Mouse (Mus musculus): ENCODE data around the gene Zbtb8a. TPM values are rescaled to one million over a fixed set of nuclear protein-coding genes. Genes with fewer than 3 reads are reported as not detected.

Zbtb8a gene
- polyA plus RNA-seq, 1 experiment from 2014 or later: 7.2 TPM

- Histone ChIP-seq H3K4me1 (ENCODE audit: control insufficient read depth, insufficient read depth, low read length) (no peaks in the 10 kb centered on the region), H3K4me3 (ENCODE audit: low read depth, low read length) (no peak overlapping the region), H3K36me3 (ENCODE audit: control insufficient read depth, insufficient read depth, low read length) (no peaks in the 10 kb centered on the region), H3K9me3 (ENCODE audit: control insufficient read depth, low read length) (no peaks in the 10 kb centered on the region), H3K27me3 (ENCODE audit: control insufficient read depth, insufficient read depth, low read length) (no peaks in the 10 kb centered on the region), H3K4me2 (ENCODE audit: low read depth, severe bottlenecking) (no peak overlapping the region), H3K9ac (ENCODE audit: low read length) (no peak overlapping the region), H3K27ac (replicated peaks; ENCODE audit: low read depth, low read length) (no peak overlapping the region)
- ATAC-seq (ENCODE audit: insufficient number of reproducible peaks, low FRiP score, low TSS enrichment, low read depth): no peak
- 80% methylated on average over 3 of the region's 3 CpGs for WGBS
- no peak for DNase-seq (ENCODE audit: low spot score)
Measured at GRCm38 (mm10) chr4:129396960-129397359, 19.0 kb upstream of the Zbtb8a start.

DNA sequence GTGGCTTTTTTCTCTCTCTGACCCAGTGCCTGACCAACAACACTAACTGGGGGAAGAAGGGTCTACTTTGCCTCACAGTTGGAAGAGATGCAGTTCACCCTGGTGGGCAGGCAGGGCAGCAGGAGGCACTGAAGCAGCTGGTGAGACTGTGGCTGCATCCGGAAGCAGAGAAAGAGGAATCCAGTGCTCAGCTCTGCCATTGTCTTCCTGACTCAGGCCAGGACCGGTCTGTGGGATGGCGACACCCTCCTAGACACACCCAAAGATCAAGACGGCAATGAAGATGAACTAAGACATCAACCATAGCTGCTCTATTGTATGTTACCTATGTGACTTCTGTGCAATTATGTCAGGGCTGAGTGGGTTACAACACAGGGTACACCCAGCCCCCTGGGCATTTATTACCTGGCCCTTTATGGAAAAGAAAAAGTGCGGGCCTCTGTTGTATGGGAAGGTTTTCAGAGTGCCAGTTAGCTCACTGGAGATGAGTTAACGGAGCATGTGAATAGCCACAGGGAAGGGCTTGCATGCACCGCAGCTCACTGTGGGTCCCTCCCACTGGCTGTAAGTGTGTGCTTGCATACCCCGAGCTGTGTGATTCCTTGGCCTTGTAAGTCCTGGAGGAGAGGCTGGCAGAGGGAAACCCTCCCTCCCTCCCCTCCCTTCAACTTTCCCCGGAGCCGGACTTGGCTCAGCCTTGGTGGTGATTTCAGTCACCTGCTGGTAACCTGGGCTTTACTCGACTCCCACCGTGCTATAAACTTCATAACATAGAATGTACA is 16.4 kb upstream of the Zbtb8a start:
- WGBS: 56% methylated on average over 12 of the region's 12 CpGs
- no peak overlapping the region for H3K4me2 ChIP-seq (ENCODE audit: low read depth, severe bottlenecking)
- ATAC-seq (ENCODE audit: insufficient number of reproducible peaks, low FRiP score, low TSS enrichment, low read depth): no peak
- H3K36me3 ChIP-seq (ENCODE audit: control insufficient read depth, insufficient read depth, low read length): no peaks in the 10 kb centered on the region
- H3K27me3 ChIP-seq (ENCODE audit: control insufficient read depth, insufficient read depth, low read length): no peaks in the 10 kb centered on the region
- no peaks in the 10 kb centered on the region for H3K4me1 ChIP-seq (ENCODE audit: control insufficient read depth, insufficient read depth, low read length)
- no peak for DNase-seq (ENCODE audit: low spot score)
- no peaks in the 10 kb centered on the region for H3K9me3 ChIP-seq (ENCODE audit: control insufficient read depth, low read length)
- H3K27ac ChIP-seq (replicated peaks; ENCODE audit: low read depth, low read length): no peak overlapping the region
- no peak overlapping the region for H3K4me3 ChIP-seq (ENCODE audit: low read depth, low read length)
- H3K9ac ChIP-seq (ENCODE audit: low read length): no peak overlapping the region

- ATAC-seq (ENCODE audit: insufficient number of reproducible peaks, low FRiP score, low TSS enrichment, low read depth): no peak
- no peak overlapping the region for H3K27ac ChIP-seq (replicated peaks; ENCODE audit: low read depth, low read length)
- WGBS: 87% methylated on average over 7 of the region's 7 CpGs
Measured at GRCm38 (mm10) chr4:129390936-129391557, 13.1 kb upstream of the Zbtb8a start.

GRCm38 (mm10) chr4:129390216-129390743 is 12.4 kb upstream of the Zbtb8a start:
- Histone ChIP-seq H3K9ac (ENCODE audit: low read length) (no peak overlapping the region), H3K4me2 (ENCODE audit: low read depth, severe bottlenecking) (no peak overlapping the region), H3K27ac (replicated peaks; ENCODE audit: low read depth, low read length) (no peak overlapping the region), H3K4me1 (ENCODE audit: control insufficient read depth, insufficient read depth, low read length) (no peaks in the 10 kb centered on the region), H3K4me3 (ENCODE audit: low read depth, low read length) (no peak overlapping the region), H3K9me3 (ENCODE audit: control insufficient read depth, low read length) (no peaks in the 10 kb centered on the region), H3K36me3 (ENCODE audit: control insufficient read depth, insufficient read depth, low read length) (no peaks in the 10 kb centered on the region), H3K27me3 (ENCODE audit: control insufficient read depth, insufficient read depth, low read length) (no peaks in the 10 kb centered on the region)
- 86% methylated on average over 14 of the region's 14 CpGs for WGBS
- no peak for ATAC-seq (ENCODE audit: insufficient number of reproducible peaks, low FRiP score, low TSS enrichment, low read depth)
- no peak for DNase-seq (ENCODE audit: low spot score)

More at GRCm38 (mm10) chr4:129390936-129391557, 13.1 kb upstream of the Zbtb8a start:
- H3K36me3 ChIP-seq (ENCODE audit: control insufficient read depth, insufficient read depth, low read length): no peaks in the 10 kb centered on the region
- no peak overlapping the region for H3K9ac ChIP-seq (ENCODE audit: low read length)
- no peaks in the 10 kb centered on the region for H3K4me1 ChIP-seq (ENCODE audit: control insufficient read depth, insufficient read depth, low read length)
- DNase-seq (ENCODE audit: low spot score): no peak
- H3K27me3 ChIP-seq (ENCODE audit: control insufficient read depth, insufficient read depth, low read length): no peaks in the 10 kb centered on the region
- no peaks in the 10 kb centered on the region for H3K9me3 ChIP-seq (ENCODE audit: control insufficient read depth, low read length)
- H3K4me3 ChIP-seq (ENCODE audit: low read depth, low read length): no peak overlapping the region
- no peak overlapping the region for H3K4me2 ChIP-seq (ENCODE audit: low read depth, severe bottlenecking)

DNA sequence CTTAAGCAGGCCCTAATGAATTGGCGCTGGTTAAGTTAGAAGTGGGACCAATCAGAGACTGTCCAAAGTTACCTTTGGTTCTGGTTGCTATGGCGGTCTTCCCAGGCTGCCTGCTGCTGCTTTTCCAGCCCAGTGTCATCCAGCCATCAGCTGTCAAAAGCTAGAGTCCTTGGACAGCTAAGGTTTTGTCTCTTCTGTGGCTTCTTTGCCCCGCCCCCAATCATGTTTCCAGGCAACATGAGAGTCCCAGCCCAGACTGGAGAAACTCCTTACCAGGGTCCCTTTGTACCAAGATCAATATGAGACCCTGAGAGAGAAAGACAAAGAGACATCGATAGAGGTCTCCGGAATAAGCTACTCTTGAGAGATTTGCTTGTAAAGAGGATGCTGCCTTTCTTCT is 10.5 kb upstream of the Zbtb8a start:
- H3K9me3 ChIP-seq (ENCODE audit: control insufficient read depth, low read length): no peaks in the 10 kb centered on the region
- WGBS: 86% methylated on average over 5 of the region's 5 CpGs
- DNase-seq (ENCODE audit: low spot score) (no peak), ATAC-seq (ENCODE audit: insufficient number of reproducible peaks, low FRiP score, low TSS enrichment, low read depth) (no peak)
- no peaks in the 10 kb centered on the region for H3K4me1 ChIP-seq (ENCODE audit: control insufficient read depth, insufficient read depth, low read length)
- no peak overlapping the region for H3K4me2 ChIP-seq (ENCODE audit: low read depth, severe bottlenecking)
- H3K27me3 ChIP-seq (ENCODE audit: control insufficient read depth, insufficient read depth, low read length): no peaks in the 10 kb centered on the region
- H3K36me3 ChIP-seq (ENCODE audit: control insufficient read depth, insufficient read depth, low read length): no peaks in the 10 kb centered on the region
- H3K9ac ChIP-seq (ENCODE audit: low read length): no peak overlapping the region
- no peak overlapping the region for H3K27ac ChIP-seq (replicated peaks; ENCODE audit: low read depth, low read length)
- no peak overlapping the region for H3K4me3 ChIP-seq (ENCODE audit: low read depth, low read length)

- no peaks in the 10 kb centered on the region for H3K36me3 ChIP-seq (ENCODE audit: control insufficient read depth, insufficient read depth, low read length)
- H3K4me3 ChIP-seq (ENCODE audit: low read depth, low read length): no peak overlapping the region
- no peak overlapping the region for H3K27ac ChIP-seq (replicated peaks; ENCODE audit: low read depth, low read length)
- no peaks in the 10 kb centered on the region for H3K9me3 ChIP-seq (ENCODE audit: control insufficient read depth, low read length)
- WGBS: 76% methylated on average over 2 of the region's 2 CpGs
- H3K4me2 ChIP-seq (ENCODE audit: low read depth, severe bottlenecking): no peak overlapping the region
- DNase-seq (ENCODE audit: low spot score): no peak
- H3K27me3 ChIP-seq (ENCODE audit: control insufficient read depth, insufficient read depth, low read length): no peaks in the 10 kb centered on the region
- no peaks in the 10 kb centered on the region for H3K4me1 ChIP-seq (ENCODE audit: control insufficient read depth, insufficient read depth, low read length)
- no peak for ATAC-seq (ENCODE audit: insufficient number of reproducible peaks, low FRiP score, low TSS enrichment, low read depth)
- H3K9ac ChIP-seq (ENCODE audit: low read length): no peak overlapping the region
Measured at GRCm38 (mm10) chr4:129386989-129387388, 9.1 kb upstream of the Zbtb8a start.

DNA sequence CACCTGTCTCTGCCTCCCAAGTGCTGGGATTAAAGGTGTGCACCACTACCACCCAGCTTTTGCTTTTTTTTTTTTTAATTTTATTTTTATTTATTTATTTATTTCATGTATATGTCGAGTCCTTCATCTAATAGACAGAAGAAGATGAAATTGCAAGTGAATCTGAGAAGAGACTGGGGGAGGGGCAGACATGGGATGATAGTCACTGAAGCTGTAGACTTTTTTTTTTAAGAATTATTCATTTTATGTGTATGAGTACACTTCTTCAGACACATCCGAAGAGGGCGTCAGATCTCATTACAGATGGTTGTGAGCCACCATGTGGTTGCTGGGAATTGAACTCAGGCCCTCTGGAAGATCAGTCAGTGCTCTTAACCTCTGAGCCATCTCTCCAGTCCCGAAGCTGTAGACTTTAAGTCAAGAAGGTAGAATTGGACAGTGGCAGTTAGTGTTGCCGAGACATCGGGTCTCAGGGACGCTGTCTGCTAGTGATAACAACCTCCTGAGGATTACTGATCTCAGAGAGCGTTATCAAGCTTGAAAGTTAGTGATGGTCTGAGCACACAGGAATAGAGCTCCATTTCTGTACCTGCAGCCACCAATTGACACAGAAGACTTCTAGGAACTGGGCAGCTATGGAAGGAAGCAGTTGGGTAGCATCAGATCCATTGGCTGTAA is 8.5 kb upstream of the Zbtb8a start:
- Histone ChIP-seq H3K4me3 (ENCODE audit: low read depth, low read length) (no peak overlapping the region), H3K4me2 (ENCODE audit: low read depth, severe bottlenecking) (no peak overlapping the region), H3K9me3 (ENCODE audit: control insufficient read depth, low read length) (no peaks in the 10 kb centered on the region), H3K4me1 (ENCODE audit: control insufficient read depth, insufficient read depth, low read length) (no peaks in the 10 kb centered on the region), H3K27ac (replicated peaks; ENCODE audit: low read depth, low read length) (no peak overlapping the region), H3K9ac (ENCODE audit: low read length) (no peak overlapping the region), H3K36me3 (ENCODE audit: control insufficient read depth, insufficient read depth, low read length) (no peaks in the 10 kb centered on the region), H3K27me3 (ENCODE audit: control insufficient read depth, insufficient read depth, low read length) (no peaks in the 10 kb centered on the region)
- 86% methylated on average over 8 of the region's 8 CpGs for WGBS
- no peak for DNase-seq (ENCODE audit: low spot score)
- ATAC-seq (ENCODE audit: insufficient number of reproducible peaks, low FRiP score, low TSS enrichment, low read depth): no peak

DNA sequence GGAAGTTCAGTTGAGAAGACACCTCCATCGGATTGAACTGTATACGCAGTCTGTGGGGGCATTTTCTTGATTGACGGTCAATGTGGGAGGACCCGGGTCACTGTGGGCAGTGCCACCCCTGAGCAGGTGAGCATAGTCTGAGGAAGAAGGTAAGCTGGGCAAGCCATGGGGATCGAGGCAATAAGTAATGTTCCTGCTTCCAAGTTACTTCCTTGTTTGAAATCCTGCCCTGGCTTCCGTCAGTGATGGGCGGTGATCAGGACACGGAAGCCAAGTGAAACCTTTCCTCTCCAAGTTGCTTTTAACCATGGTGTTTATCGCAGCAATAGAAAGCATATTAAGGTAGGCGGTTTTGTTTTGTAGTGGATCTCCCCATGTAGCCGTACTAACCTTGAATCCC is 7.8 kb upstream of the Zbtb8a start:
- WGBS: 89% methylated on average over 11 of the region's 11 CpGs
- Histone ChIP-seq H3K4me2 (ENCODE audit: low read depth, severe bottlenecking) (no peak overlapping the region), H3K9ac (ENCODE audit: low read length) (no peak overlapping the region), H3K27ac (replicated peaks; ENCODE audit: low read depth, low read length) (no peak overlapping the region), H3K4me1 (ENCODE audit: control insufficient read depth, insufficient read depth, low read length) (no peaks in the 10 kb centered on the region), H3K36me3 (ENCODE audit: control insufficient read depth, insufficient read depth, low read length) (no peaks in the 10 kb centered on the region), H3K9me3 (ENCODE audit: control insufficient read depth, low read length) (no peaks in the 10 kb centered on the region), H3K27me3 (ENCODE audit: control insufficient read depth, insufficient read depth, low read length) (no peaks in the 10 kb centered on the region), H3K4me3 (ENCODE audit: low read depth, low read length) (no peak overlapping the region)
- ATAC-seq (ENCODE audit: insufficient number of reproducible peaks, low FRiP score, low TSS enrichment, low read depth) (no peak), DNase-seq (ENCODE audit: low spot score) (no peak)

Measured in limb, embryonic 11.5 days (tissue).